Mouse (Mus musculus) liver, adult 2 months (tissue): ENCODE data around the gene Gm20388.

Source experiments
- CTCF ChIP-seq: fragments of 200-500 bp; IDR thresholded peaks from 2 replicates; pipeline ENCODE4 v1.5.1; 2011; ENCODE audit warnings: low read depth, low read length, control low read depth
- POLR2A ChIP-seq: fragments of 200-500 bp; IDR thresholded peaks from 2 replicates; pipeline ENCODE4 v1.6.1; 2011; ENCODE audit warnings: low read length, control low read depth; ENCODE audit not compliant: insufficient read depth; ENCODE audit errors: extremely low read depth

DNA sequence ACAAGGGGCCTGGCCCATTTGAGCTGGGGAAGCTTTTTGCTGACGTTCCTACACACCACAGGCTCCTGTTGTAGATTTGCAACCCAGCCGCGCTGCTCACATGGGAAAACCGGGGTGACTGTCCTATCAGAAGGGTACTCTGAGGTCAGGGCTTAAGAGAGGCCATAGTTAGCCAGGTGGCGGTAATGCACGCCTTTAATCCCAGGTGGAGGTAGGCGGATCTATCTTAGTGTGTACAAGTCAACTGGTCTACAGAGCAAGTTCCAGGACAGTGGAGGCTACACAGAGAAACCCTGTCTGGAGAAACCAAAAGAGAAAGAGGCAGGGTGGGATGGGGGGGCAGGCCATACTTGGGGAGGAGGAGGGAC lies 2409.1 kb downstream of the Gm20388 start:
- TF ChIP-seq CTCF (no peak), POLR2A (no peak)
